11 mouse cellular contexts compared by ENCODE assay signal in genomic region chr8:122144729-122145311, GRCm38 (mm10).
A peak's percentile ranks its signal among the peaks of the same experiment; 100 is the strongest.
DNase-seq lines count a peak whose midpoint lies in the region; ATAC-seq and TF ChIP-seq lines count a peak whose summit lies in the region.
"Had no signal": no experiment of that assay in that cellular context is flagged by ENCODE, and none has a peak within 500 bp of the region (broad histone marks: within the 10 kb centered on the region; RNA-seq: fewer than 3 reads in every experiment).

No protein-coding gene starts in this region.

- peak overlapping the region; percentile 75 for H3K27ac ChIP-seq in heart, embryonic 13.5 days (replicated peaks)
- no peak overlapping the region for H3K27ac ChIP-seq in liver, postnatal 0 days (ENCODE audit: low read depth)
- H3K27ac ChIP-seq: liver, embryonic 13.5 days; neural tube, embryonic 13.5 days had no signal

- peak overlapping the region; percentile 7; the same call in 1 of the 2 replicates for H3K4me2 ChIP-seq in heart, embryonic 13.5 days
- no peak overlapping the region for H3K4me2 ChIP-seq in liver, postnatal 0 days (ENCODE audit: low read depth, low read length)
- H3K4me2 ChIP-seq: liver, embryonic 13.5 days; neural tube, embryonic 13.5 days had no signal

- no peak for TF ChIP-seq CTCF in liver, postnatal 0 days (IDR thresholded peaks at IDR 0.05; ENCODE audit: low read depth)

- no peak for ATAC-seq in heart, embryonic 13.5 days (ENCODE audit: extremely low read depth, insufficient number of reproducible peaks, low FRiP score, low TSS enrichment)
- no peak for ATAC-seq in liver, postnatal 0 days
- ATAC-seq: inflammation-experienced regulatory T-cells, adult 6 months had no signal

- H3K9me3 ChIP-seq in heart, embryonic 13.5 days, result no peaks in the 10 kb centered on the region
- no peaks in the 10 kb centered on the region for H3K9me3 ChIP-seq in liver, postnatal 0 days (ENCODE audit: low read length)
- H3K9me3 ChIP-seq: liver, embryonic 13.5 days; neural tube, embryonic 13.5 days had no signal

- H3K27me3 ChIP-seq in heart, embryonic 13.5 days (replicated peaks), result no peaks in the 10 kb centered on the region
- no peaks in the 10 kb centered on the region for H3K27me3 ChIP-seq in liver, postnatal 0 days (ENCODE audit: insufficient read depth, low read length)
- H3K27me3 ChIP-seq: liver, embryonic 13.5 days; neural tube, embryonic 13.5 days had no signal

- no peaks in the 10 kb centered on the region for H3K36me3 ChIP-seq in heart, embryonic 13.5 days
- H3K36me3 ChIP-seq in liver, postnatal 0 days (replicated peaks; ENCODE audit: insufficient read depth, low read length), result no peaks in the 10 kb centered on the region
- H3K36me3 ChIP-seq: liver, embryonic 13.5 days; neural tube, embryonic 13.5 days had no signal

- no peak overlapping the region for H3K4me3 ChIP-seq in heart, embryonic 13.5 days
- no peak overlapping the region for H3K4me3 ChIP-seq in liver, postnatal 0 days (ENCODE audit: low read depth, low read length)
- H3K4me3 ChIP-seq: liver, embryonic 13.5 days; neural tube, embryonic 13.5 days had no signal

- H3K4me1 ChIP-seq in heart, embryonic 13.5 days, result peaks cover 48% of the 10 kb centered on the region
- no peaks in the 10 kb centered on the region for H3K4me1 ChIP-seq in liver, postnatal 0 days (ENCODE audit: insufficient read depth)
- H3K4me1 ChIP-seq: liver, embryonic 13.5 days; neural tube, embryonic 13.5 days had no signal

- no peak overlapping the region for H3K9ac ChIP-seq in heart, embryonic 13.5 days
- H3K9ac ChIP-seq in liver, postnatal 0 days (replicated peaks), result no peak overlapping the region
- H3K9ac ChIP-seq: liver, embryonic 13.5 days; neural tube, embryonic 13.5 days had no signal

- DNase-seq in 3134 (ENCODE audit: extremely low read depth, insufficient read length, low spot score) (peak; percentile 87), 3T3-L1 (ENCODE audit: low read depth, low spot score) (peak; percentile 95)
- peak; percentile 37 for DNase-seq in adrenal gland, postnatal 25 days
- DNase-seq in cerebellum, postnatal 36 days, result no peak
- no peak for DNase-seq in thymus, postnatal 14 days
- no peak for DNase-seq in liver, postnatal 0 days
- DNase-seq: gastrocnemius, postnatal 25 days; liver, embryonic 13.5 days had no signal

- no peak for TF ChIP-seq EP300 in liver, postnatal 0 days (IDR thresholded peaks at IDR 0.05; ENCODE audit: low read depth)

- 16% methylated on average over 11 of the region's 11 CpGs for WGBS in heart, embryonic 13.5 days
- WGBS in liver, postnatal 0 days (ENCODE audit: insufficient replicate concordance), result 35% methylated on average over 11 of the region's 11 CpGs

Comparison
In these comparisons a context has a peak if more than half of its experiments do, and no peak if none do; other contexts are left out.
1. DNase-seq: peak in 3134 (single experiment), 3T3-L1 (single experiment) and adrenal gland, postnatal 25 days (single experiment); none in cerebellum, postnatal 36 days (0 of 2), thymus, postnatal 14 days (single experiment) and liver, postnatal 0 days (single experiment).